Mouse (Mus musculus) B cell, adult 2 months (primary cell): ENCODE data around the gene Idh3a.
"Not testable (repeated sequence)": the region's sequence is repeated elsewhere in the genome, so short reads cannot be mapped to it uniquely, and the experiment has no call there.

ENCODE experiments used
- DNase-seq, 2 experiments: peaks; one replicate each; pipeline ENCODE4 v3.0.0; 2022

Gene Idh3a

GRCm38 (mm10) chr9:54593652-54594051 lies 7.5 kb downstream of the Idh3a start:
- not testable (repeated sequence) for DNase-seq

DNA sequence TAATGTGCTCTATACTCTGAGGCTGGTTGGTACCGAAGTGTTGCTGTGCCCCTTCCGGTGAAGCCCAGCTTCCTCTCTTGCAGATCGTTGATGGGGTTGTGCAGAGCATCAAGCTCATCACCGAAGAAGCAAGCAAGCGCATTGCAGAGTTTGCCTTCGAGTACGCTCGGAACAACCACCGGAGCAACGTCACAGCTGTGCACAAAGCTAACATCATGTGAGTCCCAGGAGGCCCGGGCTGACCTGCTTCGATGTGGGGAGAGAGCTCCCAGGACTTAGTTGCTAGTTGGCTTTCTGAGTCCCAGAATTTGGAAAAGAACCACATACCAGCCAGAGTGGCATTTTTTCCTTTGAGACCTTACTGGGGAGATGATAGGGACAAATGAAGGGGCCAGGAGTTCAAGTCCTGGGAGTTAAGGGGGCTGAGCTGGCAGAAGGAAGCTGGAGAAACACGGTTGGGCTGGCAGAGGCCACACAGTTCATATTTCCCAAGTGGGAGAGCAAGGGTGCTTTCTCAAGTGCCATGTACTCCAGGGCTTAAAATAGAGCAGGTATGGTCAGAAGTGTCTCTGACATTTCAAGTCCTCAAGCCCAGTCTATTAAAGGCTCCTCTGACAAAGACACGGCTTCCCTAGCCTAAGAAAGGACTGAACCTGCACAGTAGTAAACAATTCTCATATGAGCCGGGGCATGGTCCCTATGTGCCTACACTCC lies 10.8 kb downstream of the Idh3a start:
- DNase-seq, result no peak

GRCm38 (mm10) chr9:54602386-54602785 lies 16.3 kb downstream of the Idh3a start:
- no peak for DNase-seq

DNA sequence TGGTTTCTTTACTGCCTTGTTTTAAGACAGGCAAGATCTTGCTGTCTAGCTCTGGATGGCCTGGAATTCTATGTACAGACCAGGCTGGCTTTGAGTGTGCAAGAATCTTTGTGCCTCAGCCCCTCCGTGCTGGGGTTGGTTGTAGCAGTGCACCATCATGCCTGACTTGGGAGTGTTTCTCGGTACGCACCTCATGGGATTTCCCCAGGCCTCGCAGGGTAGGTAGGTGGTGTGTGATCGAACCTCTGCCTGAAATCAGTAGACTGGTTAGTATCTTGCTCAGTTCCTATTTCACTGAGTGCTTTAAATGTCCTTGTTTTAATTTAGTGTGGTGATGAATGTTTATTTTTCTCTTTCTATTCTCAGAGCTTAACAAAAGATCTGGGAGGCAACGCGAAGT lies 16.8 kb downstream of the Idh3a start:
- DNase-seq, result no peak

GRCm38 (mm10) chr9:54604131-54604654 lies 18.1 kb downstream of the Idh3a start:
- no peak for DNase-seq

- peak; percentile 58 for DNase-seq
Measured at GRCm38 (mm10) chr9:54604886-54605285, 18.8 kb downstream of the Idh3a start.

DNA sequence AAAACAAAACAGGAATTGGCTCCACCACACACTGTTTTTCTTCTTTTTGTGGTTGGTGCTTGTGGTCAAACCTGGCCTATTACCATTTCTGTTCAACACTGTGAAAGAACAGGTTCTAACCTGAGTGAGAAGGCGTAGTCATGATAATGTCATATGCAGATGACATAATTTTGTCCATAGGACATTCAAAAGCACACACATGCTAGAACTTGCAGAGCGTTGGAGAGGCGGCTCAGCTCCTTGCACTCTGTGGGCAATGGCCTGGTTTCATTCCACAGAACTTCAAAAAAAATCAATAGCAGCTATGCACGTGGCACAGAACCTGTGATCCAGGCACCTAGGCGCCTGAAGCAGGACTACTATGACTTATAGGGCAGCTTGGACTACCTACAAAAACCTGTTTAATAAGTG lies 26.7 kb downstream of the Idh3a start:
- DNase-seq, result no peak

DNA sequence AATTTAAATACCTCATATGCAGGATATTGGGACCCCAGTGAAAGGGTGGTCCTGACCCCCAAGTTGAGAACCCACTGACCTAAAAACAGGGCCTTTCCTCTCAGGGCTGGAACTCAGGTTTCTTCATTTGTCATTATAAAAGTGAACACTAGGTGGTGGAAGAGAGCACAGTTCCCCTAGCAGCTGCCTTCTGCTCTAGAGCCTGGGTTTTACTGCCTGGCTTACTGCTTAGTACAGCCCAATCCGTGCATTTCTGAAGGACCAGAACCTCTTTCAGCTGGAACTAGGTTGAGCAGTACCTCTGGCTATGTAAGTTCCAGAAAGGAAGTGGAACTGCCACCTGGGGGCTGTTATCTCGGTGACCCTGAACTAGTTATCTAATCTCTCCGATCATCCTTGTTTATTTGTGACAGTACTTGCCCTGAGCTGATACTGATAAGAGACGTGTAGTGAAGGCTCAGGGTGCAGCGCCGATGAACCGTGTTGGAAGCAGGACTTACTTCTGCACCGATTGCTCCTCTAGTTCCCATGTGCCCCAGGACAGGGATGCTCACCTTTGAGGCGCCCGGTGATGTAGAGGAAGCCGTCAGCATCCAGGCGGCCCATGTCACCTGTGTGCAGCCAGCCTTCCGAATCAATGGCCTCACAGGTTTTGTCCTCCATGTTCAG lies 28.2 kb downstream of the Idh3a start:
- peak; percentile 27 to 29 for DNase-seq

- no peak for DNase-seq
Measured at GRCm38 (mm10) chr9:54627240-54627639, 41.1 kb downstream of the Idh3a start.

DNA sequence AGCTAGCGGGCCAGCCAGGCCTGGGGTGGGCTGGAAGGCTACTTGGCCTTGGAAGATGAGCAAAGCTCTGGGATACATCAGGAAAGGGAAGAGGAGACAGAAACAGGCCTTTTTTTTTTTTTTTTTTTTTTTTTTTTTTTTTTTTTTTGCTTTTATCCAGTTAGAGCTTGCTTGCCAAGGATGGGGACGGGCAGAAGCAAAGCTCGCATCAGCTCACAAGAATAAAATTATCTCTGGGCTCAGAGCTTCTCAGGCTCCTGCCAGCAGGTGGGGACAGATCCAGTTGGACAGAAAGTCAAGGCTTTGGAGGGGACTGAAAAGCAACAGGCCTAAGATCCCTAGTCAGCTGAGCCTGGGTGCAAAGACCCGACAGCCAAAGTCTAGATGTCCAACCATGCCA lies 42.6 kb downstream of the Idh3a start:
- DNase-seq, result no peak

DNA sequence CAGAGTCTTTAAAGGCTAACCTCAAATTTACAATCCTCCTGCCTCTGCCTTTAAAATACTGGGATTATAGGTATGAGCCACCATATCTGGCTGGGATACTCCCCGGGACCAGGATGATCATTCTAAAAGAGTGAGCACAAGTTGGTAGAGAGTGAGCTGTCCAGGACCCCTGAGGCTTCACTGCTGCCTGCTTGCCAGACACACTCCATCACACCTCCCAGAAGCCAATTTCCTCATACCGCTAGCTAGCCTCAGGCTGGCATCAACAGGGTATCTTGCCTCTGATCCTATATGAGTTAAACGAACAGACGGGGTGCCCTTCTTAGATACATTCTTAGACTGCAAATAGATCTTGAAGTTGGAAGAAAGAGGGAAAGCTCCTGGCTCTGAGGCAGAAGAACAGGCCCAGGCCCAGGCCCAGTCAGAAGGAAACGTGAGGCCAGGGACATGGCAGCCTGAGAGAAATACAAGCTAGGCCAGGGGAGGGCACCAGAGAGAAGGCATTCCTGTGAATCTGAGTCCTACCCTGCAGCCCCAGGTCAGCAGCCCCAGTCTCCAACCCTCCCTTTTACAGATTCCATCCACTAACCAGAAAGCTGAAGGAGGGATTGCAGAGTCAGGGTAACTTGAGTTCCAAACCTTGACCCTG lies 43.6 kb downstream of the Idh3a start:
- DNase-seq, result no peak

DNA sequence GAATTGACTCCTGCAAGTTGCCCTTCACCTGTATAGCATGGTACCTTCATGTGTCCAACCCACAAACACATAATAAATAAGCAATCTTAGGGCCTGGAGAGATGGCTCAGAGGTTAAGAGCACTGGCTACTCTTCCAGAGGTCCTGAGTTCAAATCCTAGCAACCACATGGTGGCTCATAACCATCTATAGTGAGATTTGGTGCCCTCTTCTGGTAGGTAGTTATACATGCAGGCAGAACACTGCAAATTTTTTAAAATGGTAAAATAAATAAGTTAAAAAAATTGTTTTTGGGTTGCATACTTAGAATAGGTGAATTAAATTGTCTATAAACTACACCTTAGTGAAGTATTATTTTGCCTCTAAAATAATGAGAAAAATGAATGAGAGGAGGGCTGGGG lies 44.8 kb downstream of the Idh3a start:
- no peak for DNase-seq

DNA sequence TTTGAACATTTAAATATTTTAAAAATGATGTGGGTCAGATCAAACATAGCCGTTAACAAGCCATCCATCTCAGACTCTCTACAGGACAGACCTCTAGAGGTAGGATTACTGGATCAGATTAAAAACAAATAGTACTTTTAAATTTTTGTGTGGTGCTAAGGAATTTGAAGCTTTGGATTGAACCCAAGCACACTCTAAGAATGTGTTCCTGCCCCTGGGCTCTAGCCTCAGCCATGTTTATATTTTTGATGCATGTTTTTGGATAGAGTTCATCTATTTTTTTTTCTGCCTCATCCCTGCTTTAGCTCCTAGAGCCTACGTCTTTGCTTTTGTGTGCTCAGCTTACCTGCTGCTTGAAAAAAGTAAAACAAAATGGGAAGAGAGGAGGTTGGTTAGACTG lies 47.3 kb downstream of the Idh3a start:
- DNase-seq, result no peak

- no peak for DNase-seq
Measured at GRCm38 (mm10) chr9:54637510-54638314, 51.6 kb downstream of the Idh3a start.

GRCm38 (mm10) chr9:54639192-54639591 lies 53.1 kb downstream of the Idh3a start:
- DNase-seq, result no peak

DNA sequence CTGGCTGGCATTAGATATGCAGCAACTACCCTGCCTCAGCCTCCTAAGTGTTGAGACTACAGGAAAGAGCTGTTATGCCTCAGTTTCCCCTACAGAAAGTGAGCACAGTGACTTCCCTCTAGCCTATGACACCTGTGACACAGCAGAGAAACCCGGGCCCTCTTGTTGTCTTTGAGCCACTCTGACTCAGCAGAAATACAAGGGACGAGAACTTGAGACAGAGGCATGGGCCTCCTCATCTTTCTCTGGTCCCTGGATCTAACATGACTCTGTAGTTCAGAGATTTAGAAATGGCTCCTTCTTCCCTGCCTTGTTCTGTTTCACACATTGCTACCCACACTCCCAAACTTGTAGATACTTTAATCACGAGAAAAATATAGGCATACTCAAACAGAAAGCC lies 55.4 kb downstream of the Idh3a start:
- DNase-seq, result no peak

GRCm38 (mm10) chr9:54642149-54642548 lies 56.0 kb downstream of the Idh3a start:
- DNase-seq, result no peak

DNA sequence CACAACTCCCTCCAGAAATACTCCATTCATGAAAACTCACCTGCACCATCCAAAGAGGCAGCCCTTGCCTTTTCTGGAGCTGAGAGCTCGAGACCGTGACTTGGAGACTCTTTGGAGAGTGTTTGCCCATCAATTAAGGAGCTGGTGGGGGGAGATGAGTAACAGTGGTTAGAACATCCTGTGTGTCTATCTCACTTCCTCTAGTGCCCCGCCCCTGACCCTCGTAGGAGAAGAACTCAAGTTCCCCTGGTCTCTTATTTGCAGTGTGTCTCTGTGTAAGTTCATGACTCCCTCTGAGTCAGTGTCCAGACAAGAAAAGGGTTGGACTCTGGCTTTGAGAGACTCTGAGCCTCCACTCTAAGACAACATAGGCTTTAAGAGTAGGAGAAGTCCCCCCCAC lies 56.4 kb downstream of the Idh3a start:
- DNase-seq, result peak; percentile 14 to 39

- DNase-seq, result no peak
Measured at GRCm38 (mm10) chr9:54643179-54643578, 57.0 kb downstream of the Idh3a start.

GRCm38 (mm10) chr9:54645530-54645929 lies 59.4 kb downstream of the Idh3a start:
- no peak for DNase-seq

- DNase-seq, result no peak
Measured at GRCm38 (mm10) chr9:54646252-54646651, 60.1 kb downstream of the Idh3a start.

GRCm38 (mm10) chr9:54647456-54647855 lies 61.3 kb downstream of the Idh3a start:
- DNase-seq, result no peak

DNA sequence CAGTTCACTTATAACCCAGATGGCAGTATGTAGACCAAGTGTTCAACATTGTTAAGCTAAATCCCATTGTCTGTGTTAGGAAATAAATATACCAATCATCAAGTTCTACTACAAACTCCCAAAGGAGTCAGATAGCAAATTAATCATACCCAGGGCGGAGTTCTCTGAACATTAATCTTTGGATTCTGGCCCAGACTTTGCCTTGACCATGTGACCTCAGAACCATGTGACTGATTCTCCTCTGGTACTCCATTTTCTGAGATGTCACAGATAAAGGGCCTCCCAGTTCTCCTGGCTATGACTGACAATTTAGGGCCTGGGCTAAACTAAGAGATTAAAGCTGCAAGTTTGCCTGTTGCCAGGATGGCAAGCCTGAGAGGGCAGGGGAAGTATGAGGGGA lies 63.2 kb downstream of the Idh3a start:
- DNase-seq, result no peak
